In genomic region chr7:25424429-25424828, GRCm38 (mm10) we compare ENCODE assay signal across 8 mouse cellular contexts. TPM values are rescaled to one million over a fixed set of nuclear protein-coding genes. Genes with fewer than 3 reads are reported as not detected.
DNase-seq lines count a peak whose midpoint lies in the region; ATAC-seq and TF ChIP-seq lines count a peak whose summit lies in the region.

No protein-coding gene starts in this region.

- H3K4me1 ChIP-seq in heart, embryonic 11.5 days (ENCODE audit: control insufficient read depth, insufficient read depth, low read length) = no peaks in the 10 kb centered on the region
- no peaks in the 10 kb centered on the region for H3K4me1 ChIP-seq in kidney, adult 2 months (ENCODE audit: control insufficient read depth, insufficient read depth, low read length)
- 0 out of 2 replicates have a peak, but pooled peaks cover 8% of the 10 kb centered on the region for H3K4me1 ChIP-seq in limb, embryonic 10.5 days
- no peaks in the 10 kb centered on the region for H3K4me1 ChIP-seq in midbrain, postnatal 0 days (ENCODE audit: insufficient read depth, low read length)

- TF ChIP-seq CTCF in kidney, adult 2 months (conservative IDR thresholded peaks at IDR 0.05; ENCODE audit: insufficient read depth, insufficient read length, low read depth, low read length) = peak; percentile 91
- peak; percentile 89 for TF ChIP-seq CTCF in midbrain, postnatal 0 days (IDR thresholded peaks at IDR 0.05)

- no peak overlapping the region for H3K27ac ChIP-seq in heart, embryonic 11.5 days (ENCODE audit: low read depth, low read length)
- H3K27ac ChIP-seq in kidney, adult 2 months (ENCODE audit: insufficient read depth, low read depth, low read length) = no peak overlapping the region
- no peak overlapping the region for H3K27ac ChIP-seq in limb, embryonic 10.5 days
- H3K27ac ChIP-seq in midbrain, postnatal 0 days (ENCODE audit: low read depth, low read length) = no peak overlapping the region

- no peaks in the 10 kb centered on the region for H3K36me3 ChIP-seq in heart, embryonic 11.5 days (ENCODE audit: control insufficient read depth, insufficient read depth, low read length)
- H3K36me3 ChIP-seq in kidney, adult 2 months (ENCODE audit: control insufficient read depth, insufficient read depth, low read length) = no peaks in the 10 kb centered on the region
- 0 out of 2 replicates have a peak, but pooled peaks cover 2% of the 10 kb centered on the region for H3K36me3 ChIP-seq in limb, embryonic 10.5 days
- no peaks in the 10 kb centered on the region for H3K36me3 ChIP-seq in midbrain, postnatal 0 days (ENCODE audit: insufficient read depth, low read length)

- no peak overlapping the region for H3K9ac ChIP-seq in heart, embryonic 11.5 days (ENCODE audit: low read depth, low read length)
- no peak overlapping the region for H3K9ac ChIP-seq in midbrain, postnatal 0 days (replicated peaks; ENCODE audit: low read length, poor library complexity, severe bottlenecking)

- no peak overlapping the region for H3K4me3 ChIP-seq in heart, embryonic 11.5 days (ENCODE audit: low read depth, low read length)
- no peak overlapping the region for H3K4me3 ChIP-seq in kidney, adult 2 months (ENCODE audit: insufficient read depth, low read depth, low read length)
- H3K4me3 ChIP-seq in limb, embryonic 10.5 days = no peak overlapping the region
- no peak overlapping the region for H3K4me3 ChIP-seq in midbrain, postnatal 0 days (ENCODE audit: low read depth, low read length)

- no peak for ATAC-seq in heart, embryonic 11.5 days (replicated peaks; ENCODE audit: insufficient number of reproducible peaks, low FRiP score, low TSS enrichment)
- ATAC-seq in midbrain, postnatal 0 days (ENCODE audit: low FRiP score) = no peak

- H3K27me3 ChIP-seq in heart, embryonic 11.5 days (ENCODE audit: control insufficient read depth, insufficient read depth, low read length) = peaks cover 22% of the 10 kb centered on the region
- H3K27me3 ChIP-seq in kidney, adult 2 months (replicated peaks; ENCODE audit: control insufficient read depth, insufficient read depth, low read length) = no peaks in the 10 kb centered on the region
- peaks cover 22% of the 10 kb centered on the region for H3K27me3 ChIP-seq in limb, embryonic 10.5 days (ENCODE audit: low read depth, poor library complexity, severe bottlenecking)
- no peaks in the 10 kb centered on the region for H3K27me3 ChIP-seq in midbrain, postnatal 0 days (ENCODE audit: insufficient read depth, low read length)

- whole genome bisulfite sequencing in heart, embryonic 11.5 days (ENCODE audit: insufficient replicate concordance) = 36% methylated on average over 4 of the region's 4 CpGs
- WGBS in kidney, adult 2 months = 35% methylated on average over 4 of the region's 4 CpGs
- WGBS in limb, embryonic 10.5 days = 36% methylated on average over 4 of the region's 4 CpGs
- WGBS in midbrain, postnatal 0 days = 39% methylated on average over 4 of the region's 4 CpGs

- H3K4me2 ChIP-seq in heart, embryonic 11.5 days = no peak overlapping the region
- no peak overlapping the region for H3K4me2 ChIP-seq in midbrain, postnatal 0 days (ENCODE audit: low read depth, low read length, poor library complexity, severe bottlenecking)

- peak; percentile 80 to 93 for DNase-seq in heart, adult 18-20 months
- DNase-seq in cerebellum, postnatal 10 days = peak; percentile 91 to 96
- peak; percentile 84 to 89 for DNase-seq in frontal cortex, postnatal 36 days (ENCODE audit: low spot score in 2 of 2)
- DNase-seq in kidney, adult 2 months = peak; percentile 84
- DNase-seq in limb, embryonic 10.5 days (ENCODE audit: low spot score) = peak; percentile 84
- peak; percentile 91 for DNase-seq in midbrain, postnatal 0 days (ENCODE audit: low spot score)
- DNase-seq in spleen, postnatal 4 days (ENCODE audit: low spot score in 2 of 2) = peak; percentile 81 to 93

- no peak for TF ChIP-seq POLR2A in kidney, adult 2 months (IDR thresholded peaks at IDR 0.05; ENCODE audit: low read depth, low read length)

- H3K9me3 ChIP-seq in heart, embryonic 11.5 days (replicated peaks; ENCODE audit: control insufficient read depth, low read length) = no peaks in the 10 kb centered on the region
- no peaks in the 10 kb centered on the region for H3K9me3 ChIP-seq in limb, embryonic 10.5 days (replicated peaks)
- H3K9me3 ChIP-seq in midbrain, postnatal 0 days (ENCODE audit: low read length) = no peaks in the 10 kb centered on the region

RNA-seq across cellular contexts. Expression of gene Cxcl17, which starts 11.7 kb away (rescaled TPM):
- total RNA-seq in heart, adult 18-20 months (2021) = 1 to 10 TPM in 1 of 2 experiments, not detected in 1; 1.1 TPM
- polyA plus RNA-seq in heart, embryonic 11.5 days (2014; fragmentation: Nextera tagmentation; extraction: Ambion mirVana) = not detected in 2 replicates
- 0.11 and 0.18 TPM in 2 replicates for polyA plus RNA-seq in kidney, adult 2 months (2012; rRNA removed)
- 0.54 and 0.91 TPM in 2 replicates for polyA plus RNA-seq in limb, embryonic 10.5 days (2016; fragmentation: Nextera tagmentation; extraction: Ambion mirVana)
- not detected in 2 replicates for total RNA-seq in midbrain, postnatal 0 days (2014; rRNA removed)
- 0.38 and 0.57 TPM in 2 replicates for polyA plus RNA-seq in midbrain, postnatal 0 days (2015; fragmentation: Nextera tagmentation; extraction: Ambion mirVana)

RNA-seq across cellular contexts. Expression of gene Lipe, which starts 25.9 kb away (rescaled TPM):
- total RNA-seq in heart, adult 18-20 months (2021) = 10 to 100 TPM; 36.8 to 75.1 TPM
- polyA plus RNA-seq in heart, embryonic 11.5 days (2014; fragmentation: Nextera tagmentation; extraction: Ambion mirVana) = 1.6 and 2.1 TPM in 2 replicates
- 63.4 and 63.8 TPM in 2 replicates for polyA plus RNA-seq in kidney, adult 2 months (2012; rRNA removed)
- 8.4 and 8.9 TPM in 2 replicates for polyA plus RNA-seq in limb, embryonic 10.5 days (2016; fragmentation: Nextera tagmentation; extraction: Ambion mirVana)
- 10.6 and 11.6 TPM in 2 replicates for total RNA-seq in midbrain, postnatal 0 days (2014; rRNA removed)
- 6.9 and 7.6 TPM in 2 replicates for polyA plus RNA-seq in midbrain, postnatal 0 days (2015; fragmentation: Nextera tagmentation; extraction: Ambion mirVana)

RNA-seq across cellular contexts. Expression of gene Ceacam1, which starts 53.0 kb away (rescaled TPM):
- total RNA-seq in heart, adult 18-20 months (2021) = 10 to 100 TPM; 10.3 to 11.7 TPM
- polyA plus RNA-seq in heart, embryonic 11.5 days (2014; fragmentation: Nextera tagmentation; extraction: Ambion mirVana) = 1.9 and 2.3 TPM in 2 replicates
- 32.1 TPM in 2 replicates for polyA plus RNA-seq in kidney, adult 2 months (2012; rRNA removed)
- polyA plus RNA-seq in limb, embryonic 10.5 days (2016; fragmentation: Nextera tagmentation; extraction: Ambion mirVana) = 1.5 and 1.7 TPM in 2 replicates
- 1.4 and 2.9 TPM in 2 replicates for total RNA-seq in midbrain, postnatal 0 days (2014; rRNA removed)
- polyA plus RNA-seq in midbrain, postnatal 0 days (2015; fragmentation: Nextera tagmentation; extraction: Ambion mirVana) = 0.84 and 0.94 TPM in 2 replicates

RNA-seq across cellular contexts. Expression of gene Cnfn, which starts 54.9 kb away (rescaled TPM):
- total RNA-seq in heart, adult 18-20 months (2021) = not detected
- polyA plus RNA-seq in heart, embryonic 11.5 days (2014; fragmentation: Nextera tagmentation; extraction: Ambion mirVana) = not detected in 2 replicates
- polyA plus RNA-seq in kidney, adult 2 months (2012; rRNA removed) = not detected in 2 replicates
- not detected in 2 replicates for polyA plus RNA-seq in limb, embryonic 10.5 days (2016; fragmentation: Nextera tagmentation; extraction: Ambion mirVana)
- total RNA-seq in midbrain, postnatal 0 days (2014; rRNA removed) = not detected in 2 replicates
- polyA plus RNA-seq in midbrain, postnatal 0 days (2015; fragmentation: Nextera tagmentation; extraction: Ambion mirVana) = not detected in 2 replicates

Comparison
In these comparisons a context has a peak if more than half of its experiments do, and no peak if none do; other contexts are left out.
1. RNA of gene Ceacam1, which starts 53.0 kb away (polyA plus RNA-seq): 32.1 TPM in kidney, adult 2 months; 1.9 to 2.3 TPM in heart, embryonic 11.5 days, 1.5 to 1.7 TPM in limb, embryonic 10.5 days and 0.84 to 0.94 TPM in midbrain, postnatal 0 days; every median in the first group is over 10 times any median in the second.
2. Peak in every context shown above with its lines, with median percentiles within 50 percentile points of each other: DNase-seq.